Mouse (Mus musculus) mesoderm, embryonic 11.5 days (tissue): ENCODE results near the gene Zfp709.
"Not testable (repeated sequence)": the region's sequence is repeated elsewhere in the genome, so short reads cannot be mapped to it uniquely, and the experiment has no call there.

Experiments used
- DNase-seq: peaks from one replicate; pipeline ENCODE4 v3.0.0-alpha.2; 2012; ENCODE audit warnings: low read depth, low spot score

Zfp709 gene

GRCm38 (mm10) chr8:71925791-71926190 is 44.0 kb downstream of the Zfp709 start:
- no peak for DNase-seq

GRCm38 (mm10) chr8:71926551-71926950 is 44.7 kb downstream of the Zfp709 start:
- DNase-seq = no peak

- DNase-seq = no peak
These were observed 46.0 kb downstream of the Zfp709 start for GRCm38 (mm10) chr8:71927779-71928178.

GRCm38 (mm10) chr8:71938037-71938436 is 56.2 kb downstream of the Zfp709 start:
- not testable (repeated sequence) for DNase-seq

GRCm38 (mm10) chr8:71940293-71941208 is 58.7 kb downstream of the Zfp709 start:
- no peak for DNase-seq

GRCm38 (mm10) chr8:71941776-71942175 is 60.0 kb downstream of the Zfp709 start:
- no peak for DNase-seq
